Mouse (Mus musculus): Measurements from ENCODE around the gene Rnf166.

Gene Rnf166

GRCm38 (mm10) chr8:122441326-122441725, 34.5 kb downstream of the Rnf166 start:
- no peak for DNase-seq (ENCODE audit: low read depth, low spot score)

DNA sequence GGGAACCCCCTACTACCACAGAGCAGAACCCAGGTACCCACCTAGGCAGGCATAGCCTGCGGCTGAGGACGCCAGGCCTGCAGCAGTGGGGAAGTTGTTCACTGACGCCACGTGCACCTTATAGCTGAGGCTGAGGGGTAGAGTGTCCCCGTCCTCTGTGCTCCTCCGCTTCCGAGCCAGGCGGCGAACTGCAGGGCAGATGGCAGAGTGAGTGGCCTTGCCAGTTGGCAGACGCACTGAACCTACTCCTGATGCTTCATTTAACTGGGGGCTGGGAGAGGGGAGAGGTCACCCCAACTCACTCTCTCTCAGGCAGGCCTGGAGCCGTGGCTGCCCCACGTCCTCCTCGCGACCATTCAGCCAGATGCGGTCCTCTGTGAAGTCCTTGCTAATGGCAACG, 36.5 kb downstream of the Rnf166 start:
- no peak for DNase-seq (ENCODE audit: low read depth, low spot score)

DNA sequence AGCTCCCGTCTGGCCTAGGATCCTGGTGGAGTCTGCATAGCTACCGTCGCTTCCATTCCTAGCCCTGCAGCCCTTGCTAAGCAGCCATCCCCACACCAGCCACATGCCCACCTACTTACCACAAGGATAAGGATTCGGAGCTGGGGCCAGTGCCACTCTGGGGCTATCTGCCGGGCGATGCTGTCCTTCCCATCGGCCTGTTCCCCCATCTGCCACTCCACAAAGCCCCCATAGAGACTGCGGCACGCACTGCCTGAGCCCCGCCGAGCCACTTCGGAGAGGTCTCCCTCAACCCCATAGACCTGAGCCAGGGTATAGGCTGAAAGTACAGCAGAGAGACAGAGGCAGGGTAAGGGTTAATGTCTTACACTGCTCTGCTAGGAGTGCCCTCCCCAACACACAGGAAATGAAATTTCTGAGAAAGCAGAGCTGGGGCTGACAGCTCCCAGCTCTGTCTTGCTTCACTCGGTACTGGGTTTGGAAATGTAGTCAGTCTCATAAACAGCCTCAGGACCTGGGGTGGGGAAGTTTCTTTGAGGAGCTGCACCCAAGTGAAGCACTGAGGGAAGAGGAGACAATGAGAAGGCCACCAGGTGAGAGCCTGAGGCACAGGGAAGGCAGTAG, 38.0 kb downstream of the Rnf166 start:
- DNase-seq (ENCODE audit: low read depth, low spot score) = peak; percentile 64

- DNase-seq (ENCODE audit: low read depth, low spot score) = peak; percentile 61
Observed at GRCm38 (mm10) chr8:122436586-122437125, 39.2 kb downstream of the Rnf166 start.

GRCm38 (mm10) chr8:122436146-122436545, 39.7 kb downstream of the Rnf166 start:
- peak; percentile 60 for DNase-seq (ENCODE audit: low read depth, low spot score)

GRCm38 (mm10) chr8:122435375-122435774, 40.5 kb downstream of the Rnf166 start:
- DNase-seq (ENCODE audit: low read depth, low spot score) = peak; percentile 63

GRCm38 (mm10) chr8:122433269-122433905, 42.5 kb downstream of the Rnf166 start:
- no peak for DNase-seq (ENCODE audit: low read depth, low spot score)

- DNase-seq (ENCODE audit: low read depth, low spot score) = peak; percentile 90
Observed at GRCm38 (mm10) chr8:122432443-122433268, 43.2 kb downstream of the Rnf166 start, which contains the start of gene Cyba. Gene Cyba (minus strand): TSS chr8:122432930.

- peak; percentile 40 for DNase-seq (ENCODE audit: low read depth, low spot score)
Observed at GRCm38 (mm10) chr8:122431694-122432442, 44.0 kb downstream of the Rnf166 start.

GRCm38 (mm10) chr8:122430646-122431045, 45.2 kb downstream of the Rnf166 start:
- DNase-seq (ENCODE audit: low read depth, low spot score) = no peak

DNA sequence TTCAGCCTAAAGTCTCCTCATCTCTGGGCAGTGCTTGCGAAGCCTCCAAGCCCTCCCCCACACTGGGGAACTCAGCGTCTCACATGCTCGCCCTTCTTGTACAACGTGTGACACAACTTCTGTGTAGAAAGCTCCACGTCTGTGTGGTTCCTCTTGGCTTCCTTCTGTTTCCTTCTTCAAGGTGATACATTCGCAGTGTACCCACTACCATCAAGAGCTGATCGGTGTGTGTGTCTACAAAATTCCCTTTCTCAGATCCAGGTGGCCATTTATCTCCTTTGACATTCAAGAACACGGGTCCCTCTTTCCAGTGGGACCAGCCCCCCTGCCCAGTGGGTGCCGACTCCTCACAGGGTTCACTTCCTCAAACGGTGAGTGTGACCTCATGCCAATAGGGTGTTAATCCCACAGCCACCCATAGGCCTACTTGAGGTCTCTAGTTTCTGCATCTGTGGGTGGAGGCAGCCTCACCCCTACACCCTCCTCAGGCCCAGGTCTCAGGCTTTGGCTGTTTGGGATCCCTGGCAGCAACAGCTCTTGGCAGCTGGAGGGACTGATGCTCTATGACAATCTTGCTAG, 45.7 kb downstream of the Rnf166 start:
- DNase-seq (ENCODE audit: low read depth, low spot score) = peak; percentile 33

GRCm38 (mm10) chr8:122428163-122428562, 47.7 kb downstream of the Rnf166 start:
- peak; percentile 18 for DNase-seq (ENCODE audit: low read depth, low spot score)

GRCm38 (mm10) chr8:122427607-122428006, 48.3 kb downstream of the Rnf166 start:
- DNase-seq (ENCODE audit: low read depth, low spot score) = no peak

DNA sequence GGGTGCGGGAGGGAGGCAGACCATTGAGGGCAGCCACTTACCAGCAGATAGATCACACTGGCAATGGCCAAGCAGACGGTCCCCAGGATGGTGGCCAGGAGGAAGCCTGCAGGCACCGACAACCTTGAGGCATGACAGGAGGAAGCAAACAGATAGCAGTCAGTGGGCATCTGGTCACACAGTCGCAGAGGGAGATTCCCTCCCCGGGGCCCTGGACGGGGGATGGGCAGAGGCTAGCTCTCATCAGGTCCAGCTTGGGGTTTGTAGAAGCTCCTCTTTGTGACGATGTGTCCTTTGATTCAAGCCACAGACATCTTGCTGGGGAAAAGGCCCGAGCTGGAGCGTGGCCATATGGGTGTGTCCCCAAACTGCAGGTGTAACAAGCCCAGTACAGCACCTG, 49.7 kb downstream of the Rnf166 start:
- DNase-seq (ENCODE audit: low read depth, low spot score) = no peak

- no peak for DNase-seq (ENCODE audit: low read depth, low spot score)
Observed at GRCm38 (mm10) chr8:122423659-122424058, 52.2 kb downstream of the Rnf166 start.

GRCm38 (mm10) chr8:122423217-122423616, 52.6 kb downstream of the Rnf166 start:
- DNase-seq (ENCODE audit: low read depth, low spot score) = no peak

- DNase-seq (ENCODE audit: low read depth, low spot score) = no peak
Observed at GRCm38 (mm10) chr8:122421376-122422070, 54.3 kb downstream of the Rnf166 start, which contains the start of gene Il17c. Gene Il17c (plus strand): TSS chr8:122422020.

DNA sequence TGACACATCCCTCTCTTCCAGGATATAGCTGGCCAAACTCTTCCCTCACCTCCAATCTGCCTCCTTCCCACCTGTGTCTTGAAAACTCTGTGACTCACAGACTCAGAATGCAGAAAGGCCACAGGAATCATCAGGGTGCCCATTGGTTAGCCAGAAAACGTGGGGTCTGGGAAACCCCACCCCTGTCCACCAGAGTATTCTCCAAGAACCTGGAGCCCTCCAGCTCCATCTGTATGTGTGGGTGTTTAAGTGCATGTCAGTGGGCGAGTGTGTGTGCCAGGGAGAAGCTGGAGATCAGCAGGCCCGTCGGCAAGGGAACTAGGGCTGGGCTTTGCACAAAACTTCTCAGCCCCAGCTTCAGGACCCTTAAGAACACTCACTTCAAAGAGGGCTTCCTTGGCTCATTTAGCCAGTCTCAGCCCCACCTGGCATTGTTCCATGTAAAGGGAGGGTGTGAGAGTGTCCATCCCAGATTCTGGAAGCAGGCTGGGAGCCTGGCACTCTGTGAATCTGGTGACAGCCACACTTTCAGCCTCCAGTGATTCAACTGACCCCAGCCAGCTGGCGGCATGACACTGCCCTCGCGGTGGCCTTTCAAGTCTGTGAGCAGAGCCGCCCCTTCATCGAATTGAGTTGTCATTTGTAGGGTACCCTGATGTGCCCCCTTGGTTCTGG, 55.8 kb downstream of the Rnf166 start:
- no peak for DNase-seq (ENCODE audit: low read depth, low spot score)

All from CD4-positive, CD25-positive, alpha-beta regulatory T cell, adult 2 months (primary cell).